Mouse (Mus musculus) forebrain, embryonic 15.5 days (tissue): ENCODE measurements around the gene Pam. TPM values are rescaled to one million over a fixed set of nuclear protein-coding genes. Genes with fewer than 3 reads are reported as not detected.
A peak's percentile ranks its signal among the peaks of the same experiment; 100 is the strongest.
"Not testable (repeated sequence)": the region's sequence is repeated elsewhere in the genome, so short reads cannot be mapped to it uniquely, and the experiment has no call there.

Experiments
- ATAC-seq: fragments of 200-750 bp; cut with Nextera tagmentation; replicated peaks from 2 replicates; pipeline ENCODE4 v1.8.0; 2017; ENCODE audit warnings: mild to moderate bottlenecking, moderate TSS enrichment, moderate library complexity
- H3K27ac ChIP-seq: fragments of 300-500 bp; sonication (generic); replicated peaks from 2 replicates; pipeline ENCODE4 v1.5.1; 2015; ENCODE audit warnings: mild to moderate bottlenecking, inconsistent platforms
- H3K27me3 ChIP-seq: fragments of 300-500 bp; sonication (generic); 2 replicates; pipeline ENCODE4 v1.6.1; 2015; ENCODE audit warnings: inconsistent platforms
- H3K36me3 ChIP-seq: fragments of 300-500 bp; sonication (generic); 2 replicates; pipeline ENCODE4 v1.6.1; 2015; ENCODE audit warnings: mild to moderate bottlenecking, inconsistent platforms
- H3K4me1 ChIP-seq: fragments of 300-500 bp; sonication (generic); 2 replicates; pipeline ENCODE4 v1.6.1; 2015; ENCODE audit warnings: inconsistent platforms
- H3K4me2 ChIP-seq: fragments of 300-500 bp; sonication (generic); replicated peaks from 2 replicates; pipeline ENCODE4 v1.6.1; 2015; ENCODE audit warnings: mild to moderate bottlenecking, inconsistent platforms
- H3K4me3 ChIP-seq: fragments of 300-500 bp; sonication (generic); 2 replicates; pipeline ENCODE4 v1.5.1; 2015; ENCODE audit warnings: mild to moderate bottlenecking, inconsistent platforms
- H3K9ac ChIP-seq: fragments of 300-500 bp; sonication (generic); replicated peaks from 2 replicates; pipeline ENCODE4 v1.6.1; 2015; ENCODE audit warnings: mild to moderate bottlenecking, inconsistent platforms
- H3K9me3 ChIP-seq: fragments of 300-500 bp; sonication (generic); 2 replicates; pipeline ENCODE4 v1.6.1; 2016; ENCODE audit warnings: inconsistent platforms
- WGBS: fragments of 180-500 bp; shearing (Covaris S2); methylation state at CpG from one replicate; pipeline ENCODE4 v1.1.7; 2015; ENCODE audit warnings: mixed read lengths; 5-methylcytosine and 5-hydroxymethylcytosine counted together
- polyA plus RNA-seq: library from polyadenylated mRNA; unstranded; fragments of >200 nt; fragmentation: Nextera tagmentation; extraction: Ambion mirVana; gene quantifications from 2 replicates; pipeline ENCODE4 v1.2.1, GENCODE M21; 2015

Pam gene
- polyA plus RNA-seq, 1 experiment from 2014 or later, result 57.9 TPM

- H3K4me1 ChIP-seq, result no peaks in the 10 kb centered on the region
- 93% methylated on average over 4 of the region's 4 CpGs for WGBS
- H3K36me3 ChIP-seq, result no peaks in the 10 kb centered on the region
- no peak for ATAC-seq
- no peaks in the 10 kb centered on the region for H3K9me3 ChIP-seq
- no peak overlapping the region for H3K4me3 ChIP-seq
- H3K27me3 ChIP-seq, result no peaks in the 10 kb centered on the region
- H3K4me2 ChIP-seq, result no peak overlapping the region
- no peak overlapping the region for H3K27ac ChIP-seq
- H3K9ac ChIP-seq, result no peak overlapping the region
Measured at GRCm38 (mm10) chr1:98027959-98028358, 67.5 kb downstream of the Pam start.

DNA sequence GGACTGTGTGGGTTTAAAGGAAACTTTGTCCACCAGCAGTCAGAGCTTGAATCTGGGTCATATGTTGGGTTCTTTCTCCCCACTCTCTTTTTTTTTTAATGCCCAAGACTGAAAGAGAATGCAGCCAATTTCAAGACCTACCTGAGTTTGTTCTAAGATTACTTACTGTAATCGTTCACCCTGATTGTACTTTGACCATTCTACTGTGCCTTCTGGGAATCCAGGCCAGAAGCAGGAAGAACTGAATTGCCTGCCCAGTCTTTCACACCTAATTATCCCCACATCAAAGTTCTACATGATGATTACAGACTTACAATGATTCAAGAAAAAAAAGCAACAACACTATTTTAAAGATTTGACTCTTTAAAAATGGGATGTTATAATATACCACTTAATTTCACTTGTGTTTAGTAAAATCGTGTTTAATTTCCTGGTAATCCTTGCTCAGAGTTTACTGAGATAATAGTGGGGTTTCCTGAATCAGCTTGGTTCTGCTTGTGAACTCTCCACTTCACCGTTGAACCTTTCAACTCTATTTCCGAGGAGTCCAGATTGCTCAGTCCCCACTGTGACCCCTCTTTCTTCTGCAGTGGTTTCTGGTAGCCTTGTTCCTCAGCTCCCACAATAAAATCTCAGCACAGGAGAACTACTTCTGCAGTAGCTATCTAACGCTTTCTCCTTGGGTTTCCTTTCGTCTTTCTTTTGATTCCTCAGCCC is 69.4 kb downstream of the Pam start:
- Histone ChIP-seq H3K36me3 (no peaks in the 10 kb centered on the region), H3K9ac (no peak overlapping the region), H3K27me3 (no peaks in the 10 kb centered on the region), H3K4me3 (no peak overlapping the region), H3K9me3 (no peaks in the 10 kb centered on the region), H3K4me1 (no peaks in the 10 kb centered on the region), H3K4me2 (no peak overlapping the region), H3K27ac (no peak overlapping the region)
- no peak for ATAC-seq
- WGBS, result 84% methylated on average over 6 of the region's 6 CpGs

GRCm38 (mm10) chr1:98023866-98024265 is 71.6 kb downstream of the Pam start:
- 93% methylated on average over 4 of the region's 4 CpGs for WGBS
- H3K36me3 ChIP-seq, result no peaks in the 10 kb centered on the region
- ATAC-seq, result no peak

DNA sequence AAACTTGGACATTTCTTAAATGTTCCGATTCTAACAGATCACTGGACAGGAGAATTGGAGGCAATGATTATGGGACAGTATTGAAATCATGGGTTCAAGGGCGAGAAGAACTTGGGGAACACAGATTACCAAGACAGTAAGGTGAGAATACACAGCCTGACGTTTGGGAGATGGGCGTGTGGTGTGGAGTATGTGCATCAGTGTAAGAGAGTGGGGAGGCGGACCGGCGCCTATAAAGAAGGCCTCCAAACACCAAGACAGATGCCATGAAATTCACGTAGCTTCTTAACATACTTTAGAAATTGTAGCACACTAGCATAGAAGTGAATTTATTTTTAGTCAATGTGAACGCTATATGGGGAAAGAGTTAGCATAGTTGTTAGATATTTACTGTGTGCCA is 76.5 kb downstream of the Pam start:
- ATAC-seq, result no peak
- no peak overlapping the region for H3K27ac ChIP-seq
- WGBS, result 87% methylated on average over 9 of the region's 9 CpGs
- no peaks in the 10 kb centered on the region for H3K27me3 ChIP-seq
- H3K4me2 ChIP-seq, result no peak overlapping the region
- H3K9ac ChIP-seq, result no peak overlapping the region
- H3K4me3 ChIP-seq, result no peak overlapping the region
- H3K4me1 ChIP-seq, result peaks cover 6% of the 10 kb centered on the region
- no peaks in the 10 kb centered on the region for H3K9me3 ChIP-seq
- no peaks in the 10 kb centered on the region for H3K36me3 ChIP-seq

More at GRCm38 (mm10) chr1:98023866-98024265, 71.6 kb downstream of the Pam start:
- Histone ChIP-seq H3K9me3 (no peaks in the 10 kb centered on the region), H3K4me1 (no peaks in the 10 kb centered on the region), H3K27me3 (no peaks in the 10 kb centered on the region), H3K4me2 (no peak overlapping the region), H3K9ac (no peak overlapping the region), H3K27ac (no peak overlapping the region), H3K4me3 (no peak overlapping the region)

- Histone ChIP-seq H3K36me3 (no peaks in the 10 kb centered on the region), H3K4me1 (peaks cover 6% of the 10 kb centered on the region), H3K4me3 (no peak overlapping the region), H3K27ac (no peak overlapping the region), H3K9ac (no peak overlapping the region), H3K4me2 (no peak overlapping the region), H3K27me3 (no peaks in the 10 kb centered on the region), H3K9me3 (no peaks in the 10 kb centered on the region)
- 0 out of 2 replicates have a peak, but pooled peaks have one; percentile 41 for ATAC-seq
- 28% methylated on average over 10 of the region's 10 CpGs for WGBS
Measured at GRCm38 (mm10) chr1:98016004-98016848, 79.2 kb downstream of the Pam start.

- Histone ChIP-seq H3K4me1 (peaks cover 6% of the 10 kb centered on the region), H3K4me2 (no peak overlapping the region), H3K9me3 (no peaks in the 10 kb centered on the region), H3K27me3 (no peaks in the 10 kb centered on the region), H3K9ac (no peak overlapping the region), H3K36me3 (no peaks in the 10 kb centered on the region), H3K4me3 (no peak overlapping the region), H3K27ac (no peak overlapping the region)
- no peak for ATAC-seq
- 76% methylated on average over 4 of the region's 4 CpGs for WGBS
Measured at GRCm38 (mm10) chr1:98015564-98015963, 79.9 kb downstream of the Pam start.

GRCm38 (mm10) chr1:98002561-98003425 is 92.7 kb downstream of the Pam start:
- Histone ChIP-seq H3K9me3 (no peaks in the 10 kb centered on the region), H3K4me1 (peaks cover 25% of the 10 kb centered on the region), H3K4me2 (0 out of 2 replicates have a peak overlapping the region, but pooled peaks have one; percentile 10), H3K4me3 (no peak overlapping the region), H3K27ac (peak overlapping the region; percentile 83), H3K36me3 (no peaks in the 10 kb centered on the region), H3K27me3 (no peaks in the 10 kb centered on the region), H3K9ac (no peak overlapping the region)
- ATAC-seq, result peak; percentile 92
- 38% methylated on average over 7 of the region's 7 CpGs for WGBS

DNA sequence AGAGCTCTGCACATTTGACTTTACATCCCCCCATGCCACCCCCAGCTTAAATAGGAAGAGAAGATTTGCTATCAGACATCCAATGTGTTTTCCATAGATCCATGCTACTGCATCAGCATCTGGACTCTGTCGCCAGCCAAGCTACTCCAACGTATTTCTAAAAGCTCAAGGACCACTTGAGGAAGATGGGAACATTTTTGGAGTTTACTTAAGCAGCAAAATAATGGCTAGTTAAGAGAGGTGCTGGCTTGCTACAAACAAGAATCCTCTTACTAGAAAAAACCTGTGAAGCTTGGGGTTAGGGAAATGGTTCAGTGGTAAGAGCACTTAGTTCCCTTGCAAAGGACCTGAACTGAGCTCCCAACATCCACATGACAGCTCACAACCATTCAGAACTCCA is 96.0 kb downstream of the Pam start:
- H3K36me3 ChIP-seq, result no peaks in the 10 kb centered on the region
- H3K4me1 ChIP-seq, result peaks cover 16% of the 10 kb centered on the region
- H3K4me2 ChIP-seq, result no peak overlapping the region
- no peaks in the 10 kb centered on the region for H3K27me3 ChIP-seq
- no peak overlapping the region for H3K4me3 ChIP-seq
- H3K9me3 ChIP-seq, result no peaks in the 10 kb centered on the region
- no peak overlapping the region for H3K27ac ChIP-seq
- no peak overlapping the region for H3K9ac ChIP-seq
- ATAC-seq, result no peak
- WGBS, result 77% methylated on average over 2 of the region's 2 CpGs

- peaks cover 14% of the 10 kb centered on the region for H3K4me1 ChIP-seq
- 20% methylated on average over 5 of the region's 5 CpGs for WGBS
- H3K4me2 ChIP-seq, H3K27ac ChIP-seq, H3K27me3 ChIP-seq, ATAC-seq, H3K9ac ChIP-seq, H3K9me3 ChIP-seq, H3K4me3 ChIP-seq, H3K36me3 ChIP-seq: not testable (repeated sequence)
Measured at GRCm38 (mm10) chr1:97998961-97999360, 96.5 kb downstream of the Pam start.

- H3K9me3 ChIP-seq, result no peaks in the 10 kb centered on the region
- H3K4me1 ChIP-seq, result peaks cover 2% of the 10 kb centered on the region
- H3K4me3 ChIP-seq, result no peak overlapping the region
- no peak overlapping the region for H3K27ac ChIP-seq
- H3K36me3 ChIP-seq, result no peaks in the 10 kb centered on the region
- H3K9ac ChIP-seq, result no peak overlapping the region
- H3K27me3 ChIP-seq, result no peaks in the 10 kb centered on the region
- 94% methylated on average over 1 of the region's 1 CpGs for WGBS
- ATAC-seq, result no peak
- no peak overlapping the region for H3K4me2 ChIP-seq
Measured at GRCm38 (mm10) chr1:97997088-97997487, 98.4 kb downstream of the Pam start.

DNA sequence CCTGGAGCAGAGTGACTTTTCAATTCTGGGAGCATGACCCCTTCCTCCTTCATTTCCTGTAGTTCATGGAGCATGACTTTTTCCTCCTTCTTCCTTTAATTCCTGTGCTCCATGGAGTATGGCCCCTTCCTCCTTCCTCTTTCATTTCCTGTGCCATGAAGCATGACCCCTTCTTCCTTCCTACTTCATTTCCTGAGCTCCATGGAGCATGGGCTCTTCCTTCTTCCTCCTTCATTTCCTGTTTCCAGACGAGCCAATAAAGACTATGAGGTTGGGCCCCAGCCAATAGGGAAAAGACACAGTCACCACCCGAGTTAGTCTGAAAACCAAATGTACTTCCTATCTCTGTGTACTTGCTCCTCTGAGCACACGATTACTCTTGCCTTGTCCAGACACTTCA is 103.5 kb downstream of the Pam start:
- H3K4me3 ChIP-seq, result no peak overlapping the region
- H3K4me1 ChIP-seq, result no peaks in the 10 kb centered on the region
- no peak overlapping the region for H3K27ac ChIP-seq
- no peaks in the 10 kb centered on the region for H3K36me3 ChIP-seq
- H3K9ac ChIP-seq, result no peak overlapping the region
- no peaks in the 10 kb centered on the region for H3K27me3 ChIP-seq
- no peak for ATAC-seq
- H3K9me3 ChIP-seq, result no peaks in the 10 kb centered on the region
- no peak overlapping the region for H3K4me2 ChIP-seq
- 82% methylated on average over 3 of the region's 3 CpGs for WGBS

DNA sequence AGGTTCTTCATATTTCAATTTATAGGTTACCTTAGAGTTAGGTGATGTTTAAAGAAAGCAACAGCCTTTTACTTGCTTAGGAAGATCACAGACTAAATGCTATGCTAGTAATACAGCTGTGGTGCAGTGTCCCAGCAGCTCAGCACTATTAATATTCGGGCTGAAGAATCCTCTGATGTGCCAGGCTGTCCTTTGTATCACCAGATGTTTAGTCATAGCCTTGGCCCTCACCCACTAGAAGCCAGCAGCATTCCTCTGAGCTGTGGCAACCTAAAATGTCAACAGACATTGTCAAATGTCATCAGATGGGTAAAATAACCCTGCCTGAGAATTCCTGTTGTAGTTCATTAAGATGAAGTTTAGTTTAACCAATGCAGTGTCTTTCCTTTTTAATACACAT is 112.3 kb downstream of the Pam start:
- no peak overlapping the region for H3K4me2 ChIP-seq
- no peaks in the 10 kb centered on the region for H3K27me3 ChIP-seq
- H3K36me3 ChIP-seq, result no peaks in the 10 kb centered on the region
- 0 out of 2 replicates have a peak, but pooled peaks cover 2% of the 10 kb centered on the region for H3K4me1 ChIP-seq
- H3K9ac ChIP-seq, result no peak overlapping the region
- no peak overlapping the region for H3K27ac ChIP-seq
- no peak overlapping the region for H3K4me3 ChIP-seq
- 82% methylated on average over 1 of the region's 1 CpGs for WGBS
- H3K9me3 ChIP-seq, result no peaks in the 10 kb centered on the region
- no peak for ATAC-seq
